Comparison of ENCODE assay signal across 8 mouse cellular contexts in the genomic region with DNA sequence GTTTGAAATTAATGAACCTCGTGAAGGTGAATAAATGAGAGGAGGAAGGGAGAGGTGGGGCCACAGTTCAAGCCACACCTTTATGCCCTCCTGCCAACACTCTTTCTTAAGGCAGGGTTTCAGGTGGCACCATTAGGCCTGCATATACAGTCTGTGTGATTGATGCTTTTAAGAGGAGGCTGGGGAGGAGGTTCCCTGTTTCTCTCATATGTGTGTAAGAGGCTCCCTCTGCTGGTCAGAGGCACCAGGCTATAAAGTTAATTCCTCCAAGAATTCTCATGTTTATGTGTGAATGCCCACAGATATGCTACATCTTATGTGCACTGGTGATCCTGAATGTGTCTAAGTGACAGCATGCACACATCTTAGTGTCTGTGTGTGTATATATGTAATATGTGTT. TPM values are rescaled to one million over a fixed set of nuclear protein-coding genes. Genes with fewer than 3 reads are reported as not detected.
DNase-seq lines count a peak whose midpoint lies in the region; ATAC-seq and TF ChIP-seq lines count a peak whose summit lies in the region.

No protein-coding gene starts in this region.

- H3K27ac ChIP-seq in heart, adult 2 months, result no peak overlapping the region
- H3K27ac ChIP-seq in heart, embryonic 11.5 days (ENCODE audit: low read depth, low read length), result no peak overlapping the region
- H3K27ac ChIP-seq in midbrain, embryonic 14.5 days (replicated peaks; ENCODE audit: low read depth, low read length), result no peak overlapping the region

- peak; percentile 46 to 49 for DNase-seq in heart, adult 2 months
- peak; percentile 54 for DNase-seq in cerebellum, adult 9-11 months
- DNase-seq in frontal cortex, postnatal 25 days (ENCODE audit: low spot score in 2 of 2), result peak; percentile 31 to 55
- peak; percentile 61 for DNase-seq in kidney, adult 11 months
- peak; percentile 83 to 84 for DNase-seq in left cerebral cortex, postnatal 14 days (ENCODE audit: low spot score in 2 of 2)
- DNase-seq in midbrain, embryonic 14.5 days, result peak; percentile 91
- peak; percentile 35 for DNase-seq in spleen, adult 12 weeks (ENCODE audit: low spot score)

- TF ChIP-seq EP300 in heart, adult 2 months (IDR thresholded peaks at IDR 0.05; ENCODE audit: insufficient read depth, low read depth, low read length), result 0 out of 2 replicates have a peak, but pooled peaks have one; percentile 44

- H3K79me2 ChIP-seq in heart, adult 2 months (replicated peaks; ENCODE audit: control insufficient read depth, insufficient read depth, low read length), result no peaks in the 10 kb centered on the region

- intact Hi-C loops in heart, adult 2 months (cut with DNase I), result loop anchor here (1.0 to 10.0 kb wide), 5 partner anchors 57 to 420 kb away; no protein-coding TSS in a partner anchor
- intact Hi-C loops in left cerebral cortex, postnatal 14 days (cut with DNase I), result loop anchor here (1.0 to 5.0 kb wide), 2 partner anchors 107 to 146 kb away; a partner anchor contains a TSS

- no peak overlapping the region for H3K9ac ChIP-seq in heart, adult 2 months (ENCODE audit: low read depth, low read length)
- no peak overlapping the region for H3K9ac ChIP-seq in heart, embryonic 11.5 days (ENCODE audit: low read depth, low read length)
- H3K9ac ChIP-seq in midbrain, embryonic 14.5 days (replicated peaks; ENCODE audit: low read length), result no peak overlapping the region

- H3K4me3 ChIP-seq in heart, adult 2 months, result no peak overlapping the region
- H3K4me3 ChIP-seq in heart, embryonic 11.5 days (ENCODE audit: low read depth, low read length), result no peak overlapping the region
- H3K4me3 ChIP-seq in midbrain, embryonic 14.5 days (replicated peaks; ENCODE audit: low read depth, low read length), result no peak overlapping the region

- peak; percentile 91 for TF ChIP-seq CTCF in heart, adult 2 months (IDR thresholded peaks at IDR 0.05)

- H3K4me1 ChIP-seq in heart, adult 2 months (ENCODE audit: control insufficient read depth, insufficient read depth, low read length), result 0 out of 2 replicates have a peak, but pooled peaks cover 1% of the 10 kb centered on the region
- H3K4me1 ChIP-seq in heart, embryonic 11.5 days (ENCODE audit: control insufficient read depth, insufficient read depth, low read length), result no peaks in the 10 kb centered on the region
- no peaks in the 10 kb centered on the region for H3K4me1 ChIP-seq in midbrain, embryonic 14.5 days (ENCODE audit: control insufficient read depth, insufficient read depth, low read length)

- WGBS in heart, adult 2 months, result 75% methylated on average over 1 of the region's 1 CpGs
- 67% methylated on average over 1 of the region's 1 CpGs for WGBS in heart, embryonic 11.5 days (ENCODE audit: insufficient replicate concordance)
- 81% methylated on average over 1 of the region's 1 CpGs for WGBS in midbrain, embryonic 14.5 days

- no peak for ATAC-seq in heart, embryonic 11.5 days (replicated peaks; ENCODE audit: insufficient number of reproducible peaks, low FRiP score, low TSS enrichment)
- ATAC-seq in midbrain, embryonic 14.5 days (ENCODE audit: low FRiP score, low TSS enrichment), result no peak

- no peak overlapping the region for H3K4me2 ChIP-seq in heart, embryonic 11.5 days
- no peak overlapping the region for H3K4me2 ChIP-seq in midbrain, embryonic 14.5 days (ENCODE audit: low read length)

- H3K27me3 ChIP-seq in heart, adult 2 months (ENCODE audit: control insufficient read depth, insufficient read depth, low read length), result no peaks in the 10 kb centered on the region
- peaks cover 9% of the 10 kb centered on the region; the same call in 1 of the 2 replicates for H3K27me3 ChIP-seq in heart, embryonic 11.5 days (ENCODE audit: control insufficient read depth, insufficient read depth, low read length)
- no peaks in the 10 kb centered on the region for H3K27me3 ChIP-seq in midbrain, embryonic 14.5 days (ENCODE audit: control insufficient read depth, insufficient read depth, low read length)

- H3K9me3 ChIP-seq in heart, embryonic 11.5 days (replicated peaks; ENCODE audit: control insufficient read depth, low read length), result no peaks in the 10 kb centered on the region
- H3K9me3 ChIP-seq in midbrain, embryonic 14.5 days (ENCODE audit: control insufficient read depth, low read length), result no peaks in the 10 kb centered on the region

- no peak for TF ChIP-seq POLR2A in heart, adult 2 months (IDR thresholded peaks at IDR 0.05; ENCODE audit: insufficient read depth, low read depth, low read length)

- H3K36me3 ChIP-seq in heart, adult 2 months (ENCODE audit: control insufficient read depth, insufficient read depth, low read length), result no peaks in the 10 kb centered on the region
- no peaks in the 10 kb centered on the region for H3K36me3 ChIP-seq in heart, embryonic 11.5 days (ENCODE audit: control insufficient read depth, insufficient read depth, low read length)
- H3K36me3 ChIP-seq in midbrain, embryonic 14.5 days (ENCODE audit: control insufficient read depth, insufficient read depth, low read length), result no peaks in the 10 kb centered on the region

RNA-seq across cellular contexts. Expression of a gene that starts 11.2 kb away (rescaled TPM):
- 1 to 10 TPM; 4.5 to 5.4 TPM for total RNA-seq in heart, adult 2 months (2021)
- 8.6 and 9.8 TPM in 2 replicates for polyA plus RNA-seq in heart, adult 2 months (2012; rRNA removed)
- 4.6 and 5.1 TPM in 2 replicates for polyA plus RNA-seq in heart, embryonic 11.5 days (2014; fragmentation: Nextera tagmentation; extraction: Ambion mirVana)
- total RNA-seq in left cerebral cortex, postnatal 14 days (2021), result 1 to 10 TPM; 3.7 to 3.8 TPM
- 10.4 and 10.8 TPM in 2 replicates for polyA plus RNA-seq in midbrain, embryonic 14.5 days (2014; fragmentation: Nextera tagmentation; extraction: Ambion mirVana)

RNA-seq across cellular contexts. Expression of a gene that starts 41.8 kb away (rescaled TPM):
- 1 to 10 TPM; 4.5 to 4.7 TPM for total RNA-seq in heart, adult 2 months (2021)
- 10.2 and 10.5 TPM in 2 replicates for polyA plus RNA-seq in heart, adult 2 months (2012; rRNA removed)
- 12.6 and 15.9 TPM in 2 replicates for polyA plus RNA-seq in heart, embryonic 11.5 days (2014; fragmentation: Nextera tagmentation; extraction: Ambion mirVana)
- total RNA-seq in left cerebral cortex, postnatal 14 days (2021), result 1 to 10 TPM; 5.8 to 5.9 TPM
- 12.7 and 14.4 TPM in 2 replicates for polyA plus RNA-seq in midbrain, embryonic 14.5 days (2014; fragmentation: Nextera tagmentation; extraction: Ambion mirVana)

RNA-seq across cellular contexts. Expression of a gene that starts 42.1 kb away (rescaled TPM):
- total RNA-seq in heart, adult 2 months (2021), result not detected
- polyA plus RNA-seq in heart, adult 2 months (2012; rRNA removed), result 0.21 TPM in 1 of 2 replicates, not detected in the other
- not detected in 2 replicates for polyA plus RNA-seq in heart, embryonic 11.5 days (2014; fragmentation: Nextera tagmentation; extraction: Ambion mirVana)
- total RNA-seq in left cerebral cortex, postnatal 14 days (2021), result not detected
- polyA plus RNA-seq in midbrain, embryonic 14.5 days (2014; fragmentation: Nextera tagmentation; extraction: Ambion mirVana), result 0.67 and 0.82 TPM in 2 replicates

Comparison
In these comparisons a context has a peak if more than half of its experiments do, and no peak if none do; other contexts are left out.
1. DNase-seq: peak in every context shown above with its lines; median percentile 91 in midbrain, embryonic 14.5 days; 84 in left cerebral cortex, postnatal 14 days; 61 in kidney, adult 11 months; 54 in cerebellum, adult 9-11 months; 48 in heart, adult 2 months; 43 in frontal cortex, postnatal 25 days; 35 in spleen, adult 12 weeks.